Mouse (Mus musculus): ENCODE data around the gene Grip1. TPM values are rescaled to one million over a fixed set of nuclear protein-coding genes. Genes with fewer than 3 reads are reported as not detected.

Grip1 gene
- polyA plus RNA-seq, 1 experiment from 2014 or later: 5.9 TPM

DNA sequence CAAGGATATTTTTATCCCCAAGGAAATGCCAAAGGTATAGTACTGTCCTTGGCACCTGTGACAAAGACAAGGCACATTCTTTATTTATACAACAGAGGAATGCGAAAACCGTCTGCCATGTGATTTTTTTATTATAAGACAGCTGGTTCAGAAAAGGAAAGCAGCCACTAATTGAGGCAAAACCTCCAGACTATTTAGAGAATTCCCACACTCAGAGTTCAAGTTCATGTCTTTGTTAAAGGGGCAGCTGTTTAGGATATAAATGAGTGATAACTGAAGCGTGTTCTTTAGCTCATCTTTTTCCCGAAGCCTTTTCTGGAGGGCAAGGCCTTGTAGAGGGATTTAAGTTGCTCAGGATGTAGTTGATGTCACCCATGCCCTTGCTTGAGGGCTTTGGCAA lies 126.4 kb downstream of the Grip1 start:
- Histone ChIP-seq H3K27me3 (ENCODE audit: control insufficient read depth, insufficient read depth, low read length) (no peaks in the 10 kb centered on the region), H3K27ac (replicated peaks; ENCODE audit: low read depth, low read length) (no peak overlapping the region), H3K36me3 (replicated peaks; ENCODE audit: control insufficient read depth, insufficient read depth, low read depth, low read length) (no peaks in the 10 kb centered on the region), H3K4me2 (ENCODE audit: low read depth, low read length) (no peak overlapping the region), H3K9me3 (replicated peaks; ENCODE audit: control insufficient read depth, low read length) (no peaks in the 10 kb centered on the region), H3K4me3 (ENCODE audit: low read depth, low read length) (no peak overlapping the region), H3K9ac (replicated peaks; ENCODE audit: low read length) (no peak overlapping the region), H3K4me1 (ENCODE audit: control insufficient read depth, insufficient read depth, low read length) (no peaks in the 10 kb centered on the region)
- 71% methylated on average over 4 of the region's 4 CpGs for WGBS
- ATAC-seq (replicated peaks; ENCODE audit: insufficient number of reproducible peaks, low FRiP score, low TSS enrichment, low read depth) (no peak), DNase-seq (ENCODE audit: low spot score) (no peak)

DNA sequence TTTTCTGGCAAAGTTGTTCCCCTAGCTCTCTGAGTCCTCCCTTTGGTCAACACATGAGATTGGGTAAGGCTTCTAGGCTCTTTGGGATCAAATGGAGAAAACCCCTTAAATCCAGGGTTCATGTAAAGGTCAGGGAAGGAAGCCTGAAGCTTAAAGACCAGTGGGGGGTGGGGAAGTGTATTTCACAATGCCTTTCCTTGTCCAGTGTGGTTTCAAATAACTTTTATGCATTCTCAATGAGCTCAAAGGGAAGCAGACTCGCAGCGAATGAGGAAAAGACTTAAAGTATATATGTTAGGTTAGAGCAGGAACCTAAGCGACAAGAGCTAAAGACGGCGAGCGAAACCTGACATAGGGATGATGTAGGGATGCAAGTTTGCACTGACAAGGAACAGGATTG lies 131.0 kb downstream of the Grip1 start:
- WGBS: 73% methylated on average over 6 of the region's 6 CpGs
- ATAC-seq (replicated peaks; ENCODE audit: insufficient number of reproducible peaks, low FRiP score, low TSS enrichment, low read depth): no peak
- H3K27me3 ChIP-seq (ENCODE audit: control insufficient read depth, insufficient read depth, low read length): no peaks in the 10 kb centered on the region

DNA sequence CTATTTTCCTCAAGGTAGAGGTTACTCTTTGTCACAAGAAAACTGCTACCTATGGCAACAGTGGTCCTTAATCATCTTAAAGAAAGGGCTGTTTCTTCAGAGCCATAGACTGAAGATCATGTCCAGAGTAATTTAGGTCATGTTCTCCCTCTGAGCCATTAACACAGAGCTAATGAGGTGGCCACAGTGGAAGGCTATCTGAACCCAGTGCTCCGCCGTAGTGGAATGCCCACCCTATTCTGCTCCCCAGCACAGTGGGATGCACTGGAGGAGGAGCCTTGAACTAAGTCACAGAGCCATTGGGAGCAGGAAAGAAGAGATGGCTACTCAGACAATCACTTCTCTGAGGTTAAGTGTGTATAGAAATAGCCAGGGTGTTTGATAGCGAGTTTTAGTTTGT lies 133.3 kb downstream of the Grip1 start:
- no peak overlapping the region for H3K9ac ChIP-seq (replicated peaks; ENCODE audit: low read length)
- H3K4me2 ChIP-seq (ENCODE audit: low read depth, low read length): no peak overlapping the region
- WGBS: 84% methylated on average over 3 of the region's 3 CpGs
- no peaks in the 10 kb centered on the region for H3K4me1 ChIP-seq (ENCODE audit: control insufficient read depth, insufficient read depth, low read length)
- no peak for ATAC-seq (replicated peaks; ENCODE audit: insufficient number of reproducible peaks, low FRiP score, low TSS enrichment, low read depth)
- no peak for DNase-seq (ENCODE audit: low spot score)
- no peak overlapping the region for H3K27ac ChIP-seq (replicated peaks; ENCODE audit: low read depth, low read length)
- no peaks in the 10 kb centered on the region for H3K27me3 ChIP-seq (ENCODE audit: control insufficient read depth, insufficient read depth, low read length)
- no peaks in the 10 kb centered on the region for H3K36me3 ChIP-seq (replicated peaks; ENCODE audit: control insufficient read depth, insufficient read depth, low read depth, low read length)
- H3K9me3 ChIP-seq (replicated peaks; ENCODE audit: control insufficient read depth, low read length): no peaks in the 10 kb centered on the region
- H3K4me3 ChIP-seq (ENCODE audit: low read depth, low read length): no peak overlapping the region

More for the DNA sequence above, 131.0 kb downstream of the Grip1 start:
- Histone ChIP-seq H3K4me2 (ENCODE audit: low read depth, low read length) (no peak overlapping the region), H3K36me3 (replicated peaks; ENCODE audit: control insufficient read depth, insufficient read depth, low read depth, low read length) (no peaks in the 10 kb centered on the region), H3K9me3 (replicated peaks; ENCODE audit: control insufficient read depth, low read length) (no peaks in the 10 kb centered on the region), H3K27ac (replicated peaks; ENCODE audit: low read depth, low read length) (no peak overlapping the region), H3K4me3 (ENCODE audit: low read depth, low read length) (no peak overlapping the region), H3K4me1 (ENCODE audit: control insufficient read depth, insufficient read depth, low read length) (no peaks in the 10 kb centered on the region), H3K9ac (replicated peaks; ENCODE audit: low read length) (no peak overlapping the region)
- DNase-seq (ENCODE audit: low spot score): peak; percentile 48

DNA sequence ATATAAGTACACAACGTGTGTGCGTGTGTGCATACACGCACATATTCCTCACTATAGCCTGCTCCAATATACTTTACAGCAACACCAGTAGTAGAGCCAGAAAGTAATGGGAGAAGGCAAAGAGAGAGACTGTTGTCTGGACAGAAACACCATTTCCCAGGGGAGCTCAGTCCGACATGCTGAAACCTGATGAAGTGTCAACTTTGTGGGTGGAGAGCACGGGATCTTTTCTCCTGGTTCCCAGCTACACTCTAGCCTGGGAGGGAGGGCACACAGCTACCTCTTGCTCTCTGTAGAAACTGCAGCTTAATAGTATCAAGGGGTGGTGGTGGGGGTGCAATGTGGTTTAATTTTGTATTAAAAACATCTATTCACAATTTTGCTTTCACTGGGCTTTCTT lies 143.2 kb downstream of the Grip1 start:
- DNase-seq (ENCODE audit: low spot score): peak; percentile 35
- no peaks in the 10 kb centered on the region for H3K9me3 ChIP-seq (replicated peaks; ENCODE audit: control insufficient read depth, low read length)
- no peaks in the 10 kb centered on the region for H3K27me3 ChIP-seq (ENCODE audit: control insufficient read depth, insufficient read depth, low read length)
- H3K36me3 ChIP-seq (replicated peaks; ENCODE audit: control insufficient read depth, insufficient read depth, low read depth, low read length): no peaks in the 10 kb centered on the region
- H3K4me1 ChIP-seq (ENCODE audit: control insufficient read depth, insufficient read depth, low read length): no peaks in the 10 kb centered on the region
- 0 out of 2 replicates have a peak, but pooled peaks have one; percentile 23 for ATAC-seq (replicated peaks; ENCODE audit: insufficient number of reproducible peaks, low FRiP score, low TSS enrichment, low read depth)
- WGBS: 62% methylated on average over 5 of the region's 5 CpGs
- no peak overlapping the region for H3K4me3 ChIP-seq (ENCODE audit: low read depth, low read length)
- H3K4me2 ChIP-seq (ENCODE audit: low read depth, low read length): no peak overlapping the region
- H3K27ac ChIP-seq (replicated peaks; ENCODE audit: low read depth, low read length): no peak overlapping the region
- H3K9ac ChIP-seq (replicated peaks; ENCODE audit: low read length): no peak overlapping the region

DNA sequence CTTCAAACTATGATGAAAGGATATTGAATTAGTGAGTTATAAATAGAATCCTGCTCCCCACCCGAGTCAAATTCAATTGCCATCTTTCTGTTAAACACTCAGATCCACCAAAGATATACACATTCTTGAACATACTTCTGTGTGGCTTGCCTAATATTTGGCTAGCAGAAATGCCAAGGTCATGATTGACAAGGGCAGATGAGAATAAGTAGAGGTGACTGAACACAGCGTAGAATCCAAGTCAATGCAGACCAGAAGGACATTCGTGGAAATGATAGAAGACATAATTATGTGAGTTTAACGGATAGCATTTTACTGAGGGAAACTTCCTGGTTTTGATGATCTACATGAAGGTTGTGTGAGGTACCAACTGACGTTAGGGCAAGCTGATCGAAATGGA lies 153.9 kb downstream of the Grip1 start:
- no peaks in the 10 kb centered on the region for H3K9me3 ChIP-seq (replicated peaks; ENCODE audit: control insufficient read depth, low read length)
- 86% methylated on average over 6 of the region's 6 CpGs for WGBS
- no peak for ATAC-seq (replicated peaks; ENCODE audit: insufficient number of reproducible peaks, low FRiP score, low TSS enrichment, low read depth)

DNA sequence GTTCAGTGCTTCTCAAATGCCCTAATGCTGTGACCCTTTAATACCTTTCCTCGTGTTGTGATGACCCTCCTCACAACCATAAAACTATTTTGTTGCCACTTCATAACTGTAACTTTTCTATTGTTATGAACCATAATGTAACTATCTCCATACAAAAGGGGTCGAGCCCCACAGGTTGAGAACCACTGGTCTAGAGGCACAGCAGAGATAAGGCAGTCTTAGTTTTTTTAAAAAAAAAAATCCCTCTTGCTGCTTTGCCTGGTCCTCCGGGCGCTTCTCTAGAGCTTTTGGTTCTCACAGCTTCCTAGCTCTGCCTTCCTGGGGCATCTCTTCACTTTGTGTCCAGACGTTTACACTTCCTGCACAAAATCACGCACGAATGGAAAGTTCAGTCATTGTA lies 155.4 kb downstream of the Grip1 start:
- 83% methylated on average over 7 of the region's 7 CpGs for WGBS
- no peaks in the 10 kb centered on the region for H3K27me3 ChIP-seq (ENCODE audit: control insufficient read depth, insufficient read depth, low read length)
- no peak overlapping the region for H3K27ac ChIP-seq (replicated peaks; ENCODE audit: low read depth, low read length)
- no peaks in the 10 kb centered on the region for H3K9me3 ChIP-seq (replicated peaks; ENCODE audit: control insufficient read depth, low read length)
- H3K4me1 ChIP-seq (ENCODE audit: control insufficient read depth, insufficient read depth, low read length): no peaks in the 10 kb centered on the region
- H3K9ac ChIP-seq (replicated peaks; ENCODE audit: low read length): no peak overlapping the region
- no peaks in the 10 kb centered on the region for H3K36me3 ChIP-seq (replicated peaks; ENCODE audit: control insufficient read depth, insufficient read depth, low read depth, low read length)
- DNase-seq (ENCODE audit: low spot score) (no peak), ATAC-seq (replicated peaks; ENCODE audit: insufficient number of reproducible peaks, low FRiP score, low TSS enrichment, low read depth) (no peak)
- H3K4me2 ChIP-seq (ENCODE audit: low read depth, low read length): no peak overlapping the region
- H3K4me3 ChIP-seq (ENCODE audit: low read depth, low read length): no peak overlapping the region

More for the DNA sequence above, 153.9 kb downstream of the Grip1 start:
- Histone ChIP-seq H3K27ac (replicated peaks; ENCODE audit: low read depth, low read length) (no peak overlapping the region), H3K36me3 (replicated peaks; ENCODE audit: control insufficient read depth, insufficient read depth, low read depth, low read length) (no peaks in the 10 kb centered on the region), H3K4me1 (ENCODE audit: control insufficient read depth, insufficient read depth, low read length) (no peaks in the 10 kb centered on the region), H3K27me3 (ENCODE audit: control insufficient read depth, insufficient read depth, low read length) (no peaks in the 10 kb centered on the region), H3K4me3 (ENCODE audit: low read depth, low read length) (no peak overlapping the region), H3K9ac (replicated peaks; ENCODE audit: low read length) (no peak overlapping the region), H3K4me2 (ENCODE audit: low read depth, low read length) (no peak overlapping the region)
- DNase-seq (ENCODE audit: low spot score): no peak

DNA sequence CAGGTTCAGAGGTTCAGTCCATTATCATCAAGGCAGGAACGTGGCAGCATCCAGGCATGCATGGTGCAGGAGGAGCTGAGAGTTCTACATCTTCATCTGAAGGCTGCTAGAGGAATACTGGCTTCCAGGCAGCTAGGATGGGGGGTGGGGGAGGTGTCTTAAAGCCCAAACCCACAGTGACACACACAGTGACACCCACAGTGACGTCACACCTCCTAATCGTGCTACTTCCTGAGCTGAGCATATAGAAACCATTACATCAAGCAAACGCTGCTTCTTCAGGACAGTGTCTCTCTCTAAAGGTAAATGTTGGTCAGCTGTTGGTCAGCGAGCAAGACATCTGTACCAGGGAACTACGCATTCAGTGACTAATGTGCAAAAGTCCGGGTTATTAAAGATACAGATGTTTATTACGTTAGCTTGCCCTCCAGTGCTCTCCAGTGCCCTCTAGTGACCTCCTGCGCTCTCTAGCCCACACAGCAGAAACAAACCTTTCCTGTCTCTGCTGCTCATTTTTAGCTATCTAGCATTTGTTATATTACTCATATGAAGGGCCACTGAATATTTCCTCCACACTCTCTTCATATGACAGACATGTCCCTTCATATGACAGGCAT lies 156.8 kb downstream of the Grip1 start:
- ATAC-seq (replicated peaks; ENCODE audit: insufficient number of reproducible peaks, low FRiP score, low TSS enrichment, low read depth): no peak
- Histone ChIP-seq H3K9ac (replicated peaks; ENCODE audit: low read length) (no peak overlapping the region), H3K27me3 (ENCODE audit: control insufficient read depth, insufficient read depth, low read length) (no peaks in the 10 kb centered on the region), H3K4me3 (ENCODE audit: low read depth, low read length) (no peak overlapping the region), H3K4me2 (ENCODE audit: low read depth, low read length) (no peak overlapping the region), H3K9me3 (replicated peaks; ENCODE audit: control insufficient read depth, low read length) (no peaks in the 10 kb centered on the region), H3K4me1 (ENCODE audit: control insufficient read depth, insufficient read depth, low read length) (no peaks in the 10 kb centered on the region), H3K36me3 (replicated peaks; ENCODE audit: control insufficient read depth, insufficient read depth, low read depth, low read length) (no peaks in the 10 kb centered on the region), H3K27ac (replicated peaks; ENCODE audit: low read depth, low read length) (no peak overlapping the region)
- 58% methylated on average over 9 of the region's 9 CpGs for WGBS
- DNase-seq (ENCODE audit: low spot score): peak; percentile 22

DNA sequence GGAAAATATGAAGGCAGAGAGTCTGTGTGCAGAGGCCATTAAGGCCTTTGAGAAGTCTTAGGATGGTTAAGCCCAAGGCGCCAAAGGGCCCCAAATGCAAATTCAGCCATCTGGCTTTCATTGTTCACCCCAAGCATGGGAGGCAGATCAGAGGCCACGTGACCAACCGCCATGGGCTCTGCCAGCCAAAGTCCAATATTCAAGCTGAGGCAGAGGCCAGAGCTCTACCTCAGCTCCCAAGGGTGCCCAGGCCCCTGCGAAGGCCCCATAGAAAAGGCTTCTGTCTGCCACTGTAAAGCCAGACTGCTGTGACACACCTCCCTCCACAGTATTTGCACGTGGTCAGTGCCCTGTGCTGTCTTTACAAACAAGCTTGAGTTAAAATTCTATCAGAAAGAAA lies 158.4 kb downstream of the Grip1 start:
- ATAC-seq (replicated peaks; ENCODE audit: insufficient number of reproducible peaks, low FRiP score, low TSS enrichment, low read depth): no peak

More for the DNA sequence above, 158.4 kb downstream of the Grip1 start:
- no peak overlapping the region for H3K27ac ChIP-seq (replicated peaks; ENCODE audit: low read depth, low read length)
- H3K36me3 ChIP-seq (replicated peaks; ENCODE audit: control insufficient read depth, insufficient read depth, low read depth, low read length): no peaks in the 10 kb centered on the region
- 85% methylated on average over 5 of the region's 5 CpGs for WGBS
- H3K4me3 ChIP-seq (ENCODE audit: low read depth, low read length): no peak overlapping the region
- DNase-seq (ENCODE audit: low spot score): no peak
- no peak overlapping the region for H3K4me2 ChIP-seq (ENCODE audit: low read depth, low read length)
- H3K4me1 ChIP-seq (ENCODE audit: control insufficient read depth, insufficient read depth, low read length): no peaks in the 10 kb centered on the region
- no peaks in the 10 kb centered on the region for H3K9me3 ChIP-seq (replicated peaks; ENCODE audit: control insufficient read depth, low read length)
- H3K9ac ChIP-seq (replicated peaks; ENCODE audit: low read length): no peak overlapping the region
- no peaks in the 10 kb centered on the region for H3K27me3 ChIP-seq (ENCODE audit: control insufficient read depth, insufficient read depth, low read length)
